Mouse (Mus musculus): ENCODE data around the gene Prodh2.
"Not testable (repeated sequence)": the region's sequence is repeated elsewhere in the genome, so short reads cannot be mapped to it uniquely, and the experiment has no call there.

Prodh2 gene

GRCm38 (mm10) chr7:30484250-30484649 lies 9.2 kb upstream of the Prodh2 start:
- DNase-seq (ENCODE audit: extremely low read depth, low read depth, low spot score) = no peak

- DNase-seq (ENCODE audit: extremely low read depth, low read depth, low spot score) = no peak
These were observed 3.0 kb upstream of the Prodh2 start for GRCm38 (mm10) chr7:30490251-30490956.

GRCm38 (mm10) chr7:30490957-30491307 lies 2.5 kb upstream of the Prodh2 start:
- no peak for DNase-seq (ENCODE audit: extremely low read depth, low read depth, low spot score)

- DNase-seq (ENCODE audit: extremely low read depth, low read depth, low spot score) = no peak
These were observed 657 bp upstream of the Prodh2 start for GRCm38 (mm10) chr7:30492765-30493164.

GRCm38 (mm10) chr7:30495506-30496042 lies 2.2 kb downstream of the Prodh2 start:
- not testable (repeated sequence) for DNase-seq (ENCODE audit: extremely low read depth, low read depth, low spot score)

GRCm38 (mm10) chr7:30501159-30501558 lies 7.7 kb downstream of the Prodh2 start:
- DNase-seq (ENCODE audit: extremely low read depth, low read depth, low spot score) = not testable (repeated sequence)

GRCm38 (mm10) chr7:30508061-30508460 lies 14.6 kb downstream of the Prodh2 start:
- DNase-seq (ENCODE audit: extremely low read depth, low read depth, low spot score) = no peak

GRCm38 (mm10) chr7:30515003-30515760 lies 21.8 kb downstream of the Prodh2 start:
- DNase-seq (ENCODE audit: extremely low read depth, low read depth, low spot score) = no peak

- no peak for DNase-seq (ENCODE audit: extremely low read depth, low read depth, low spot score)
These were observed 24.9 kb downstream of the Prodh2 start for GRCm38 (mm10) chr7:30518325-30518724.

- no peak for DNase-seq (ENCODE audit: extremely low read depth, low read depth, low spot score)
These were observed 27.0 kb downstream of the Prodh2 start for GRCm38 (mm10) chr7:30520396-30520795.

GRCm38 (mm10) chr7:30520856-30521255 lies 27.4 kb downstream of the Prodh2 start:
- DNase-seq (ENCODE audit: extremely low read depth, low read depth, low spot score) = no peak

GRCm38 (mm10) chr7:30522871-30523270 lies 29.4 kb downstream of the Prodh2 start:
- no peak for DNase-seq (ENCODE audit: extremely low read depth, low read depth, low spot score)

- no peak for DNase-seq (ENCODE audit: extremely low read depth, low read depth, low spot score)
These were observed 31.1 kb downstream of the Prodh2 start for GRCm38 (mm10) chr7:30524487-30524886.

GRCm38 (mm10) chr7:30525954-30526353 lies 32.5 kb downstream of the Prodh2 start:
- DNase-seq (ENCODE audit: extremely low read depth, low read depth, low spot score) = no peak

- DNase-seq (ENCODE audit: extremely low read depth, low read depth, low spot score) = no peak
These were observed 33.0 kb downstream of the Prodh2 start for GRCm38 (mm10) chr7:30526399-30526798.

- DNase-seq (ENCODE audit: extremely low read depth, low read depth, low spot score) = no peak
These were observed 33.6 kb downstream of the Prodh2 start for GRCm38 (mm10) chr7:30526981-30527380.

- DNase-seq (ENCODE audit: extremely low read depth, low read depth, low spot score) = no peak
These were observed 37.9 kb downstream of the Prodh2 start for GRCm38 (mm10) chr7:30531291-30531815.

- no peak for DNase-seq (ENCODE audit: extremely low read depth, low read depth, low spot score)
These were observed 39.5 kb downstream of the Prodh2 start for GRCm38 (mm10) chr7:30532931-30533330.

GRCm38 (mm10) chr7:30533941-30534632 lies 40.7 kb downstream of the Prodh2 start:
- DNase-seq (ENCODE audit: extremely low read depth, low read depth, low spot score) = no peak

- DNase-seq (ENCODE audit: extremely low read depth, low read depth, low spot score) = peak; percentile 52
These were observed 41.5 kb downstream of the Prodh2 start, which contains the start of gene Arhgap33 for GRCm38 (mm10) chr7:30534633-30535577. Arhgap33 (minus strand) TSS chr7:30535060.
